Mouse (Mus musculus) hindbrain, embryonic 14.5 days (tissue): ENCODE measurements at regions not wholly inside any gene's neighbourhood (a gene's known extent, or its start where the extent isn't known, plus 50 kb on each side); places are given as distances from the start of the nearest gene placed in this dataset.

Source experiments
- ATAC-seq: fragments of 200-750 bp; cut with Nextera tagmentation; 2 replicates; pipeline ENCODE4 v1.8.0; 2017; ENCODE audit warnings: moderate number of reproducible peaks, mild to moderate bottlenecking, moderate TSS enrichment, moderate library complexity; ENCODE audit not compliant: low FRiP score
- DNase-seq: peaks from one replicate; pipeline ENCODE4 v3.0.0-alpha.2; 2015; ENCODE audit warnings: low spot score
- H3K27ac ChIP-seq: fragments of 300-500 bp; sonication (generic); 2 replicates; pipeline ENCODE4 v1.5.1; 2014; ENCODE audit warnings: mild to moderate bottlenecking, moderate library complexity
- H3K27me3 ChIP-seq: fragments of 300-500 bp; sonication (generic); 2 replicates; pipeline ENCODE4 v1.6.1; 2014; ENCODE audit warnings: mild to moderate bottlenecking, low read length, mixed read lengths; ENCODE audit not compliant: control insufficient read depth, insufficient read depth
- H3K36me3 ChIP-seq: fragments of 300-500 bp; sonication (generic); replicated peaks from 2 replicates; pipeline ENCODE4 v1.6.1; 2014; ENCODE audit not compliant: control insufficient read depth, insufficient read depth
- H3K4me1 ChIP-seq: fragments of 300-500 bp; sonication (generic); replicated peaks from 2 replicates; pipeline ENCODE4 v1.6.1; 2014; ENCODE audit warnings: antibody characterized with exemption, low read length, mixed read lengths; ENCODE audit not compliant: control insufficient read depth, insufficient read depth
- H3K4me2 ChIP-seq: fragments of 300-500 bp; sonication (generic); replicated peaks from 2 replicates; pipeline ENCODE4 v1.6.1; 2014; ENCODE audit warnings: mild to moderate bottlenecking, moderate library complexity
- H3K4me3 ChIP-seq: fragments of 300-500 bp; sonication (generic); replicated peaks from 2 replicates; pipeline ENCODE4 v1.5.1; 2014; ENCODE audit warnings: mild to moderate bottlenecking, low read length
- H3K9ac ChIP-seq: fragments of 300-500 bp; sonication (generic); 2 replicates; pipeline ENCODE4 v1.6.1; 2014
- H3K9me3 ChIP-seq: fragments of 300-500 bp; sonication (generic); 2 replicates; pipeline ENCODE4 v1.6.1; 2016; ENCODE audit warnings: low read length; ENCODE audit not compliant: control insufficient read depth
- WGBS: fragments of 180-500 bp; shearing (Covaris S2); extraction: QIAGEN DNeasy Blood & Tissue Kit; methylation state at CpG from one replicate; pipeline ENCODE4 v1.1.7; 2014; 5-methylcytosine and 5-hydroxymethylcytosine counted together

GRCm38 (mm10) chr13:69236386-69236785 is 237.0 kb upstream of the Adcy2 start:
- 86% methylated on average over 5 of the region's 5 CpGs for WGBS

GRCm38 (mm10) chr13:69237918-69238317 is 238.6 kb upstream of the Adcy2 start:
- DNase-seq (no peak), ATAC-seq (no peak)
- Histone ChIP-seq H3K9me3 (no peaks in the 10 kb centered on the region), H3K4me2 (no peak overlapping the region), H3K4me3 (no peak overlapping the region), H3K36me3 (no peaks in the 10 kb centered on the region), H3K27me3 (no peaks in the 10 kb centered on the region), H3K9ac (no peak overlapping the region), H3K4me1 (no peaks in the 10 kb centered on the region), H3K27ac (no peak overlapping the region)
- WGBS: 85% methylated on average over 3 of the region's 3 CpGs

More at GRCm38 (mm10) chr13:69236386-69236785, 237.0 kb upstream of the Adcy2 start:
- no peaks in the 10 kb centered on the region for H3K27me3 ChIP-seq
- H3K9ac ChIP-seq: no peak overlapping the region
- H3K4me1 ChIP-seq: no peaks in the 10 kb centered on the region
- no peak overlapping the region for H3K27ac ChIP-seq
- ATAC-seq: no peak
- no peaks in the 10 kb centered on the region for H3K9me3 ChIP-seq
- H3K36me3 ChIP-seq: no peaks in the 10 kb centered on the region
- no peak for DNase-seq
- no peak overlapping the region for H3K4me3 ChIP-seq
- H3K4me2 ChIP-seq: no peak overlapping the region

- no peaks in the 10 kb centered on the region for H3K4me1 ChIP-seq
- no peak overlapping the region for H3K4me2 ChIP-seq
- no peaks in the 10 kb centered on the region for H3K36me3 ChIP-seq
- H3K4me3 ChIP-seq: no peak overlapping the region
- no peaks in the 10 kb centered on the region for H3K9me3 ChIP-seq
- no peak overlapping the region for H3K9ac ChIP-seq
- no peaks in the 10 kb centered on the region for H3K27me3 ChIP-seq
- DNase-seq (no peak), ATAC-seq (no peak)
- no peak overlapping the region for H3K27ac ChIP-seq
- WGBS: 72% methylated on average over 2 of the region's 2 CpGs
These were observed 240.0 kb upstream of the Adcy2 start for GRCm38 (mm10) chr13:69239261-69239915.

DNA sequence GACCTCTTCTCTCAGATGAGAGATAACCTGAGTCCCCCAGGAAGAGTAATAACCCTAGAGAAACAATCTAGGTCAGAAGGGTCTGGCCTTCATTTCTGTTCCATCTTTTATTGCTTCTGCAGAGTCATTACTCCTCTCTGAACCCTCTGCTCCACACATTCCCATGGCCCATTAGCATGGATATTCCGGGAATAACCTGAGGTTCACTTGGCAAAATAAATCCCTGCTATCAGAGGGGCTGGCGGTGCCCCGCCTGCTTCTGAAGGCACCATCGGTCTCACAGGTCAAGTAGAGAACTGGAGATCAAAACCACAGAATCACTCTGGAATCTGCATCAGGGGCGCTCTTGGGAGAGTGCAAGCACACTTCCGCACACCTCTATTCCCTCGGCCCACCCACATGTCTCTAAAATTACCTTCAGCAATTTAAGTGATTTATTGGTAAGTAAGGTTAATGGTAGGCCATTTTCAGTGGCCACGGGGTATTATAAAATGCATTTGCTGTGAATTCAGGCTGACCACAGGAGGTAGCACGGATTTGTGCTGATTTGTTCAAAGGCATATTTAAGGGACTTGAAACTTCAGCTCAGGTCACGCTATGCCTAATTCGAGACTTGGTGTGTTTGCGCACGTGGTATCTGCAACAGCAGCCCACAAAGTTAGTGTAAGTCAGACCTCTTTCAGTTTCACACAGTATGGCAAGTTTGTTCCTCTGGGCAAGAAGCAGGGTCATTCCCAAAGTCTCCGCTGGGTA is 243.4 kb upstream of the Adcy2 start:
- no peak overlapping the region for H3K9ac ChIP-seq
- DNase-seq: no peak
- no peaks in the 10 kb centered on the region for H3K27me3 ChIP-seq
- H3K4me1 ChIP-seq: no peaks in the 10 kb centered on the region
- no peaks in the 10 kb centered on the region for H3K36me3 ChIP-seq
- no peak overlapping the region for H3K4me3 ChIP-seq
- no peak for ATAC-seq
- 83% methylated on average over 14 of the region's 14 CpGs for WGBS
- H3K9me3 ChIP-seq: no peaks in the 10 kb centered on the region
- H3K4me2 ChIP-seq: no peak overlapping the region
- H3K27ac ChIP-seq: no peak overlapping the region

DNA sequence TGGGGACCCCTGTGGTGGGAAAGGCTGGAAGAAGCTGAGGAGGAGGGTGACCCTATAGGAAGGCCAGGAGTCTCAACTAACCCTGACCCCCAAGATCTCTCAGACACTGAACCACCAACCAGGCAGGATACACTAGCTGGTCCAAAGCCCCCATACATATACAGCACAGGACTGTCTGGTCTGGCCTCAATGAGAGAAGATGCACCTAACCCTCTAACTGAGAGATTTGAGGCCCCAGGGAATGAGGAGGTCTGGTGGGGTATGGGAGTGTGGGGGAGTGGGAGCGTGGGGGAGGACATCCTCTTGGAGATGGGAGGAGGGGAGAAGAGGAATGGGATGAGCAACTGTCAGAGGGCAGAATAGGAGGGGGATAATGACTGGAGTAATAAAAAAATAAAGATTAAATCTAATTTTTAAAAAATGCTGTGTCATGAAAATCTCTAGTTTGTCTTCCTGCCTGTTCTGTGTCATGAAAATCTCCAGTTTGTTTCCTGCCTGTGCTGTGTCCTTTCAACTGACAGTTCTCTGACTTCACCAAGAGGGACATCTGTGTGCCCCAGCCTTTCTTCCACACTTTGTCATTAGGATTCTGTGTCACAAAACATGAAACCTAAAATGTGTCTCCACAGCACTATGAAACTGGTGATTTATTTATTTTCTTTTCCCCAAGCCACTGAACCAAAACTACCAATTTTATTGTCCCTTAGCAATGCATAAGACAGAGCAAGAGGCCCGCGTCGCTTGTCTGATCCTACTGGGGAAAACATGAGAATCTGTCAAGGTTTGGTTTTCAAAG is 251.2 kb upstream of the Adcy2 start:
- Histone ChIP-seq H3K4me2 (no peak overlapping the region), H3K27me3 (no peaks in the 10 kb centered on the region), H3K36me3 (no peaks in the 10 kb centered on the region), H3K9me3 (no peaks in the 10 kb centered on the region), H3K4me3 (no peak overlapping the region), H3K27ac (peak overlapping the region; percentile 36), H3K9ac (no peak overlapping the region), H3K4me1 (peaks cover 7% of the 10 kb centered on the region; the same call in 1 of the 2 replicates)
- ATAC-seq: no peak
- 77% methylated on average over 4 of the region's 4 CpGs for WGBS
- no peak for DNase-seq

GRCm38 (mm10) chr13:69251130-69251561 is 251.8 kb upstream of the Adcy2 start:
- Histone ChIP-seq H3K27ac (peak overlapping the region; percentile 36), H3K9ac (no peak overlapping the region), H3K4me2 (no peak overlapping the region), H3K4me1 (peaks cover 7% of the 10 kb centered on the region; the same call in 1 of the 2 replicates), H3K9me3 (no peaks in the 10 kb centered on the region), H3K36me3 (no peaks in the 10 kb centered on the region), H3K4me3 (no peak overlapping the region), H3K27me3 (no peaks in the 10 kb centered on the region)
- ATAC-seq: peak; percentile 41; the same call in 1 of the 2 replicates
- WGBS: 56% methylated on average over 6 of the region's 6 CpGs
- DNase-seq: no peak

DNA sequence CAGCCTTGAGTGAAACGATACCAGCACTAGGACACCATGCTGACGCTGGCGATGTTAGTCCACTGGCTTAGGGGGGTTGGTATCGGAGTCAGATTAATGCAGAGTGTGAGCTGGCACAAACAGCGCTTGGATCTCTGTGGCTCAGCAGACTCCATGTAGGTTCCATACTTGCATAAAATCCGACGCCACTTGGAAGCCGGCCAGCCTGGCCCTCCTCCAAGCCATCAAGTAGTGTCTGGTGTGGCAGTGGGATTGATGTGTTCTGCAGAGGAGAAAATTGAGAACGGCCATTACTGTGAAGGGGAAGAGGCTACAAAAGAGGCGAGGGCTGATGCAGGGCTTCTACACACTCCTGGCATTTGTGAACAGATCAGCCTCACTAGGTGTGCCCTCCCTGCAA is 253.0 kb upstream of the Adcy2 start:
- DNase-seq: peak; percentile 73
- 60% methylated on average over 10 of the region's 10 CpGs for WGBS

GRCm38 (mm10) chr13:69260485-69260884 is 261.1 kb upstream of the Adcy2 start:
- H3K27ac ChIP-seq: no peak overlapping the region
- no peak for DNase-seq
- WGBS: 38% methylated on average over 5 of the region's 5 CpGs

More for the DNA sequence above, 253.0 kb upstream of the Adcy2 start:
- Histone ChIP-seq H3K27ac (peak overlapping the region; percentile 38; the same call in 1 of the 2 replicates), H3K27me3 (no peaks in the 10 kb centered on the region), H3K9me3 (peaks cover 4% of the 10 kb centered on the region; the same call in 1 of the 2 replicates), H3K4me2 (no peak overlapping the region), H3K4me3 (no peak overlapping the region), H3K9ac (no peak overlapping the region), H3K4me1 (peaks cover 7% of the 10 kb centered on the region; the same call in 1 of the 2 replicates), H3K36me3 (no peaks in the 10 kb centered on the region)
- ATAC-seq: peak; percentile 86

DNA sequence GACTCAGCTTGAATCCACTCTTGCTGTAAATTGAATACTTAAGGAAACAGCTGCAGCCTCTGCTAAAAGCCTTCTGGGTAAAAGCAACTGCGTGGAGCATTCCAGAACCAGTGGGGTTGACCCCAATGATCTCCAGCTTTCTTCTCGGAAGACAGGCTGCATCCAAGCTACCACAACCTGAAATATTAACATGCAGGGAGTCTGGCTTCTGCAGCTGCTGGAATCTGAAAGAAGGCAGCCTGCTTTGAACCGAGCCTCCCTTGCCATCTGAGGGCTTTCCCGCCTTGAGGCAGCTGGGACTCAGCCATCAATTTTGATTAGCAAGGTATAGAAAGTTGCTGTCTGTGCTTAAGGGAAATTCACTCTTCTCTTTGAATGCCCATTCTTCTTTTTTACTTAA is 261.6 kb upstream of the Adcy2 start:
- peaks cover 10% of the 10 kb centered on the region; the same call in 1 of the 2 replicates for H3K9me3 ChIP-seq
- H3K9ac ChIP-seq: no peak overlapping the region
- H3K4me3 ChIP-seq: no peak overlapping the region
- 34% methylated on average over 4 of the region's 4 CpGs for WGBS
- H3K27ac ChIP-seq: no peak overlapping the region
- DNase-seq (no peak), ATAC-seq (no peak)
- H3K36me3 ChIP-seq: no peaks in the 10 kb centered on the region
- H3K27me3 ChIP-seq: no peaks in the 10 kb centered on the region
- H3K4me2 ChIP-seq: no peak overlapping the region
- peaks cover 5% of the 10 kb centered on the region; the same call in 1 of the 2 replicates for H3K4me1 ChIP-seq

More at GRCm38 (mm10) chr13:69260485-69260884, 261.1 kb upstream of the Adcy2 start:
- Histone ChIP-seq H3K9me3 (peaks cover 10% of the 10 kb centered on the region; the same call in 1 of the 2 replicates), H3K4me1 (peaks cover 5% of the 10 kb centered on the region; the same call in 1 of the 2 replicates), H3K27me3 (no peaks in the 10 kb centered on the region), H3K36me3 (no peaks in the 10 kb centered on the region), H3K9ac (no peak overlapping the region), H3K4me2 (no peak overlapping the region), H3K4me3 (no peak overlapping the region)
- ATAC-seq: 0 out of 2 replicates have a peak, but pooled peaks have one; percentile 32
